Mouse (Mus musculus): ENCODE results near the gene Cryzl1.

The Cryzl1 gene

DNA sequence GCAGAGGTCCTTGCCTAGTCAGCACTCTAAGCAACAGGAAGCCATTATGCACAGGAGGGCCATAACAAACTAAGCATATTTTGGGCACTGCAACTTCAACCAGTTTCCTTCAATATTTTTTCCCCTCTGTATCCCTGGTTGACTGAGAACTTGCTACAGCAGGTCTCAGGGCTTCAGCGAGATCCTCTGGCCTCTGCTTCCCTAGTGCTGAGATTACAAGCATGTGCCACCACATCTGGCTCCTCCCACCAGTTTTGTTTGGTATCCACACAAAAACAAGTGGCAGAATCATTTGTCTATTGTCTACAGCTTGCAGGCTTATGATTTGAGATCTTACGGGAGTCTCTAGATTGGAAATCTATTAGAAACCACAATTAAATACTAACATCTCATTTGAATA is 83.9 kb downstream of the Cryzl1 start:
- WGBS: 82% methylated on average over 2 of the region's 2 CpGs

DNA sequence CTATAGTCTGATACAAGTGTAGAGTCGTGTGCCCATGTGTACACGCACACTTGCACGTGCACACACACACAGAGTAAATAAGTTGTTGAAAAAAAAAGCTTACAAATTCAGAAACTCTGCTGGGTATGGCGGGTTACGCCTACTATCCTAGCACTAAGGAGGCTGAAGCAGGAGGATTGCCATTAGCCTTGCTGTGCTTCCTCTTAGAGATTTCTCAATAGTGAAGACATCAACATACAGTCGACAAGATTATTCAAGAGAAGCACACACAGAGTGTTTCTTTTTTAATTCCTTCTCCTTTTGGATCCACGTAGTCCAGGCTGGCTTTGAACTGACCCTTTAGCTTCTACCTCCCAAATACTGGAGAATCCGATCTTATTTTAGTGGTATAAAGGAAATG is 88.6 kb downstream of the Cryzl1 start:
- 82% methylated on average over 8 of the region's 8 CpGs for WGBS

DNA sequence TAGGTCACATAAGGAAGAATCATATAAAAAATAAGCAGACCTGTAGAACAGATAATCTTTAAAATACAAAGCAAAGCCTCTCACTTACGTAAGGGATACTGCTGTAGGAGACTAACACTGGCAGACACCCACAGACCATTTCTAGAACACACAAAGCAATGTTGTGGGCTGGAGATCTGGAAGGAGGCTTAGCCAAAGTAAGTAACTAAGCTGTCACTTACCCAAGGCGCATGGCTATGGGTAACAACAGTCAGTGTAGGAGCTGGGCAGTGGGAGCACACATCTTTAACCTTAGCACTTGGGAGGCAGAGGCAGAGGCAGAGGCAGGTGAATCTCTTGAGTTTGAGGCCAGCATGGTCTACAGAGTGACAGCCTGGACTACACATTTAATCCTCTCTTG is 89.1 kb downstream of the Cryzl1 start:
- WGBS: 61% methylated on average over 2 of the region's 2 CpGs
